Mouse (Mus musculus) ES-E14 (cell line): ENCODE measurements around the gene Wdr81.

Source experiments
- HCFC1 ChIP-seq: IDR thresholded peaks from 2 replicates; pipeline ENCODE4 v1.6.1; 2012; ENCODE audit warnings: low read length, inconsistent platforms, borderline replicate concordance; ENCODE audit not compliant: insufficient read depth
- ZNF384 ChIP-seq: IDR thresholded peaks from 2 replicates; pipeline ENCODE4 v1.6.1; 2012; ENCODE audit warnings: low read depth, low read length, inconsistent platforms

DNA sequence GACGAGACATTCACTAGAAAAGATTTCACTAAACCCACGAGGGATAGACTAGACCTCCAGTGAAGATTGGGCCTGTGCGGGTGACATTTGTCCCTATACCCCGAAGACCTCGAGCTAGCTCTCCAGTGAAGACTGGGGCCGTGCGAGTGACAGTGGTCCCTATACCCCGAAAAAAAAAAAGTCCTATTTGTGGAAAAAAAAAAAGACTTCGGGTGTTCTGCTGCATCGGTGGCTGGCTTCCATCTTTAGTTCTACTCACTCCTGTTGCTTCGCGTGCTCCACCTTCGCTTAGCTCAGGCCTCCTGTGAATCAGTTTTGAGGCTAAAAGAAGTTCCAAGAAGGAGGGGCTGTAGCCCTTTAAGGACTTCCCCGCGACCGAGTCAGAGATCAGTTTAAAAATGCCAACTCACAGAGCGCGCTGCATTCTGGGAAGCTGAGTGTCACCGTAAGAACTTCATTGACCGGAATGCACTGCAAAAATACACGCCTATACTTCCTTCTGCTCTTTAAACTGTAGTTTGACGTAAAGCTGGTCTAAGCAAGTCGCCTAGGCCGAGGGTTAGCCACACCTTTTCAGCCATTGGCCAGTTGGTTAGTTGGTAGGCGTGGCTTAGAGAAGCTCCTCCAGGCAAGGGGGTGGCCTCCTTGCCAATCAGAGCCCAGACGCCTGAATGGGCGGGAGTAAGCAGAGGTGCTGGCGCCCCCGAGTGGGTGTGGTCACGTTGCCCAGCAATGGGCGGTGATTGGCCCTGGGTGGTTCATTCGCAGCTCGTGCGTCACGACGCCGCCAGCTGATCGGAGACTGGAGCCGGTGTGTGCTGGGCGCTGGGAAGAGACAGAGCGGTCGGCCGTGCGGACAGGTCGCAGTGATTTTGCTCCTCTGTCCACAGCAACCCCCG, 6.6 kb upstream of the Wdr81 start, which contains the start of gene Tlcd2:
- peak; percentile 67 for TF ChIP-seq ZNF384
- TF ChIP-seq HCFC1, result peak; percentile 94
